Mouse (Mus musculus): ENCODE measurements around the gene Gpd2. TPM values are rescaled to one million over a fixed set of nuclear protein-coding genes. Genes with fewer than 3 reads are reported as not detected.

The Gpd2 gene
- polyA plus RNA-seq (2016; fragmentation: Nextera tagmentation; extraction: Ambion mirVana), result 15.8 and 17.0 TPM in 2 replicates

- H3K9me3 ChIP-seq, result no peaks in the 10 kb centered on the region
- no peaks in the 10 kb centered on the region for H3K36me3 ChIP-seq
- no peak; the same call in 1 of the 2 replicates for ATAC-seq (ENCODE audit: insufficient number of reproducible peaks, insufficient read depth, low FRiP score, low TSS enrichment, low read depth)
- H3K4me2 ChIP-seq, result peak within 1 kb of the TSS; percentile 86
- peaks cover 7% of the 10 kb centered on the region for H3K4me1 ChIP-seq (replicated peaks)
- 5% methylated on average over 20 of the region's 20 CpGs for WGBS
- peak within 1 kb of the TSS; percentile 77 for H3K4me3 ChIP-seq (replicated peaks)
- peak within 1 kb of the TSS; percentile 79 for H3K27ac ChIP-seq
- peak within 1 kb of the TSS; percentile 84 for H3K9ac ChIP-seq (replicated peaks)
- no peaks in the 10 kb centered on the region for H3K27me3 ChIP-seq
Observed at GRCm38 (mm10) chr2:57237475-57237919, at the start of gene Gpd2. Gpd2 (plus strand) TSS chr2:57237635.

- Histone ChIP-seq H3K4me3 (replicated peaks) (no peak overlapping the region), H3K4me1 (replicated peaks) (no peaks in the 10 kb centered on the region), H3K27ac (no peak overlapping the region), H3K4me2 (no peak overlapping the region), H3K9me3 (no peaks in the 10 kb centered on the region), H3K27me3 (no peaks in the 10 kb centered on the region), H3K9ac (replicated peaks) (no peak overlapping the region), H3K36me3 (no peaks in the 10 kb centered on the region)
- no peak for ATAC-seq (ENCODE audit: insufficient number of reproducible peaks, insufficient read depth, low FRiP score, low TSS enrichment, low read depth)
- WGBS, result 72% methylated on average over 9 of the region's 9 CpGs
Observed at GRCm38 (mm10) chr2:57188237-57188636, 49.2 kb upstream of the Gpd2 start.

- Histone ChIP-seq H3K36me3 (no peaks in the 10 kb centered on the region), H3K4me3 (replicated peaks) (no peak overlapping the region), H3K9me3 (no peaks in the 10 kb centered on the region), H3K4me1 (replicated peaks) (no peaks in the 10 kb centered on the region), H3K9ac (replicated peaks) (no peak overlapping the region), H3K27ac (no peak overlapping the region), H3K4me2 (no peak overlapping the region), H3K27me3 (no peaks in the 10 kb centered on the region)
- ATAC-seq (ENCODE audit: insufficient number of reproducible peaks, insufficient read depth, low FRiP score, low TSS enrichment, low read depth), result no peak
Observed at GRCm38 (mm10) chr2:57190884-57191283, 46.6 kb upstream of the Gpd2 start.

GRCm38 (mm10) chr2:57199046-57199445 is 38.4 kb upstream of the Gpd2 start:
- WGBS, result 87% methylated on average over 3 of the region's 3 CpGs
- ATAC-seq (ENCODE audit: insufficient number of reproducible peaks, insufficient read depth, low FRiP score, low TSS enrichment, low read depth), result no peak

GRCm38 (mm10) chr2:57208472-57209083 is 28.9 kb upstream of the Gpd2 start:
- Histone ChIP-seq H3K4me2 (no peak overlapping the region), H3K36me3 (no peaks in the 10 kb centered on the region), H3K27ac (no peak overlapping the region), H3K4me3 (replicated peaks) (no peak overlapping the region), H3K9me3 (0 out of 2 replicates have a peak, but pooled peaks cover 4% of the 10 kb centered on the region), H3K9ac (replicated peaks) (no peak overlapping the region), H3K27me3 (no peaks in the 10 kb centered on the region), H3K4me1 (replicated peaks) (peaks cover 10% of the 10 kb centered on the region; the same call in 1 of the 2 replicates)
- no peak for ATAC-seq (ENCODE audit: insufficient number of reproducible peaks, insufficient read depth, low FRiP score, low TSS enrichment, low read depth)
- WGBS, result 86% methylated on average over 9 of the region's 9 CpGs

More at GRCm38 (mm10) chr2:57199046-57199445, 38.4 kb upstream of the Gpd2 start:
- H3K27me3 ChIP-seq, result no peaks in the 10 kb centered on the region
- no peak overlapping the region for H3K27ac ChIP-seq
- no peak overlapping the region for H3K4me3 ChIP-seq (replicated peaks)
- H3K36me3 ChIP-seq, result no peaks in the 10 kb centered on the region
- H3K4me1 ChIP-seq (replicated peaks), result no peaks in the 10 kb centered on the region
- H3K9ac ChIP-seq (replicated peaks), result no peak overlapping the region
- no peak overlapping the region for H3K4me2 ChIP-seq
- H3K9me3 ChIP-seq, result no peaks in the 10 kb centered on the region

GRCm38 (mm10) chr2:57211049-57212001 is 26.1 kb upstream of the Gpd2 start:
- Histone ChIP-seq H3K9me3 (peaks cover 8% of the 10 kb centered on the region; the same call in 1 of the 2 replicates), H3K4me1 (replicated peaks) (peaks cover 10% of the 10 kb centered on the region; the same call in 1 of the 2 replicates), H3K4me3 (replicated peaks) (no peak overlapping the region), H3K27me3 (no peaks in the 10 kb centered on the region), H3K27ac (no peak overlapping the region), H3K4me2 (no peak overlapping the region), H3K36me3 (no peaks in the 10 kb centered on the region), H3K9ac (replicated peaks) (no peak overlapping the region)
- WGBS, result 34% methylated on average over 9 of the region's 9 CpGs
- ATAC-seq (ENCODE audit: insufficient number of reproducible peaks, insufficient read depth, low FRiP score, low TSS enrichment, low read depth), result no peak

GRCm38 (mm10) chr2:57213364-57213763 is 24.1 kb upstream of the Gpd2 start:
- no peak overlapping the region for H3K27ac ChIP-seq
- H3K4me1 ChIP-seq (replicated peaks), result peaks cover 10% of the 10 kb centered on the region; the same call in 1 of the 2 replicates
- ATAC-seq (ENCODE audit: insufficient number of reproducible peaks, insufficient read depth, low FRiP score, low TSS enrichment, low read depth), result no peak
- H3K27me3 ChIP-seq, result no peaks in the 10 kb centered on the region
- H3K9ac ChIP-seq (replicated peaks), result no peak overlapping the region
- 91% methylated on average over 4 of the region's 4 CpGs for WGBS
- H3K9me3 ChIP-seq, result peaks cover 8% of the 10 kb centered on the region; the same call in 1 of the 2 replicates
- H3K4me2 ChIP-seq, result no peak overlapping the region
- no peak overlapping the region for H3K4me3 ChIP-seq (replicated peaks)
- H3K36me3 ChIP-seq, result no peaks in the 10 kb centered on the region

- Histone ChIP-seq H3K4me1 (replicated peaks) (no peaks in the 10 kb centered on the region), H3K4me2 (no peak overlapping the region), H3K27ac (no peak overlapping the region), H3K27me3 (peaks cover 10% of the 10 kb centered on the region), H3K4me3 (replicated peaks) (no peak overlapping the region), H3K9ac (replicated peaks) (no peak overlapping the region), H3K9me3 (no peaks in the 10 kb centered on the region), H3K36me3 (no peaks in the 10 kb centered on the region)
- ATAC-seq (ENCODE audit: insufficient number of reproducible peaks, insufficient read depth, low FRiP score, low TSS enrichment, low read depth), result peak; percentile 52
- WGBS, result 76% methylated on average over 3 of the region's 3 CpGs
Observed at GRCm38 (mm10) chr2:57223288-57224026, 14.0 kb upstream of the Gpd2 start.

- Histone ChIP-seq H3K4me3 (replicated peaks) (no peak overlapping the region), H3K27me3 (peaks cover 10% of the 10 kb centered on the region), H3K9ac (replicated peaks) (no peak overlapping the region), H3K4me2 (no peak overlapping the region), H3K4me1 (replicated peaks) (peaks cover 5% of the 10 kb centered on the region; the same call in 1 of the 2 replicates), H3K9me3 (no peaks in the 10 kb centered on the region), H3K36me3 (no peaks in the 10 kb centered on the region), H3K27ac (no peak overlapping the region)
- ATAC-seq (ENCODE audit: insufficient number of reproducible peaks, insufficient read depth, low FRiP score, low TSS enrichment, low read depth), result no peak
- 62% methylated on average over 2 of the region's 2 CpGs for WGBS
Observed at GRCm38 (mm10) chr2:57225236-57225635, 12.2 kb upstream of the Gpd2 start.

- no peak for ATAC-seq (ENCODE audit: insufficient number of reproducible peaks, insufficient read depth, low FRiP score, low TSS enrichment, low read depth)
- H3K36me3 ChIP-seq, result no peaks in the 10 kb centered on the region
- no peak overlapping the region for H3K4me3 ChIP-seq (replicated peaks)
- no peaks in the 10 kb centered on the region for H3K9me3 ChIP-seq
- no peak overlapping the region for H3K9ac ChIP-seq (replicated peaks)
- no peak overlapping the region for H3K4me2 ChIP-seq
- WGBS, result 89% methylated on average over 3 of the region's 3 CpGs
- H3K27me3 ChIP-seq, result peaks cover 10% of the 10 kb centered on the region
- H3K27ac ChIP-seq, result no peak overlapping the region
- peaks cover 5% of the 10 kb centered on the region; the same call in 1 of the 2 replicates for H3K4me1 ChIP-seq (replicated peaks)
Observed at GRCm38 (mm10) chr2:57227425-57227824, 10.0 kb upstream of the Gpd2 start.
